Mouse (Mus musculus) kidney, embryonic 16.5 days (tissue): ENCODE measurements around the gene Prkaa1. TPM values are rescaled to one million over a fixed set of nuclear protein-coding genes. Genes with fewer than 3 reads are reported as not detected.

Experiments
- polyA plus RNA-seq: library from polyadenylated mRNA; unstranded; fragments of >200 nt; fragmentation: Nextera tagmentation; extraction: Ambion mirVana; gene quantifications from 2 replicates; pipeline ENCODE4 v1.2.1, GENCODE M21; 2015

Prkaa1 gene
- polyA plus RNA-seq, 1 experiment from 2014 or later, result 22.4 TPM

Other genes starting within 250 kb of the Prkaa1 start
- gene Mroh2b, start 245.1 kb upstream of the Prkaa1 start, polyA plus RNA-seq, result not detected in 2 replicates
- 0.11 and 0.18 TPM in 2 replicates for gene C7, start 80.1 kb upstream of the Prkaa1 start, polyA plus RNA-seq
- gene Card6, start 35.3 kb upstream of the Prkaa1 start, polyA plus RNA-seq, result 1.3 and 2.6 TPM in 2 replicates
- gene Rpl37, start 27.2 kb upstream of the Prkaa1 start, polyA plus RNA-seq, result 410 and 416 TPM in 2 replicates
- 44.3 and 46.4 TPM in 2 replicates for gene Ttc33, start 41.7 kb downstream of the Prkaa1 start, polyA plus RNA-seq
- 5.2 and 5.4 TPM in 2 replicates for gene Ptger4, start 100.3 kb downstream of the Prkaa1 start, polyA plus RNA-seq